Mouse (Mus musculus) forebrain, embryonic 16.5 days (tissue): Measurements from ENCODE around the gene Rbfox2. TPM values are rescaled to one million over a fixed set of nuclear protein-coding genes. Genes with fewer than 3 reads are reported as not detected.

Experiments used
- ATAC-seq: fragments of 200-750 bp; cut with Nextera tagmentation; 2 replicates; pipeline ENCODE4 v1.8.0; 2017; ENCODE audit warnings: mild to moderate bottlenecking, moderate library complexity
- H3K27ac ChIP-seq: fragments of 300-500 bp; sonication (generic); 2 replicates; pipeline ENCODE4 v1.5.1; 2014; ENCODE audit warnings: low read length, control low read depth
- H3K27me3 ChIP-seq: fragments of 300-500 bp; sonication (generic); replicated peaks from 2 replicates; pipeline ENCODE4 v1.6.1; 2014; ENCODE audit warnings: low read length; ENCODE audit not compliant: control insufficient read depth, insufficient read depth
- H3K36me3 ChIP-seq: fragments of 300-500 bp; sonication (generic); 2 replicates; pipeline ENCODE4 v1.6.1; 2014; ENCODE audit not compliant: control insufficient read depth, insufficient read depth
- H3K4me1 ChIP-seq: fragments of 300-500 bp; sonication (generic); replicated peaks from 2 replicates; pipeline ENCODE4 v1.6.1; 2014; ENCODE audit warnings: low read length; ENCODE audit not compliant: control insufficient read depth, insufficient read depth
- H3K4me2 ChIP-seq: fragments of 300-500 bp; sonication (generic); 2 replicates; pipeline ENCODE4 v1.6.1; 2014; ENCODE audit warnings: mild to moderate bottlenecking, low read length, control low read depth
- H3K4me3 ChIP-seq: fragments of 300-500 bp; sonication (generic); replicated peaks from 2 replicates; pipeline ENCODE4 v1.5.1; 2014; ENCODE audit warnings: mild to moderate bottlenecking, low read length, control low read depth
- H3K9ac ChIP-seq: fragments of 300-500 bp; sonication (generic); replicated peaks from 2 replicates; pipeline ENCODE4 v1.6.1; 2014; ENCODE audit warnings: low read depth, low read length, control low read depth
- H3K9me3 ChIP-seq: fragments of 300-500 bp; sonication (generic); 2 replicates; pipeline ENCODE4 v1.6.1; 2016; ENCODE audit warnings: low read length; ENCODE audit not compliant: control insufficient read depth
- WGBS: fragments of 180-500 bp; shearing (Covaris S2); extraction: QIAGEN DNeasy Blood & Tissue Kit; methylation state at CpG from one replicate; pipeline ENCODE4 v1.1.7; 2014; 5-methylcytosine and 5-hydroxymethylcytosine counted together
- polyA plus RNA-seq: library from polyadenylated mRNA; unstranded; fragments of >200 nt; fragmentation: Nextera tagmentation; extraction: Ambion mirVana; gene quantifications from 2 replicates; pipeline ENCODE4 v1.2.1, GENCODE M21; 2015

The Rbfox2 gene
- polyA plus RNA-seq, 1 experiment from 2014 or later, result 212 TPM

- no peaks in the 10 kb centered on the region for H3K27me3 ChIP-seq
- WGBS, result 96% methylated on average over 4 of the region's 4 CpGs
- no peak overlapping the region for H3K4me3 ChIP-seq
- no peak overlapping the region for H3K9ac ChIP-seq
- 0 out of 2 replicates have a peak, but pooled peaks cover 2% of the 10 kb centered on the region for H3K36me3 ChIP-seq
- no peaks in the 10 kb centered on the region for H3K9me3 ChIP-seq
- no peak overlapping the region for H3K27ac ChIP-seq
- H3K4me1 ChIP-seq, result 0 out of 2 replicates have a peak, but pooled peaks cover 3% of the 10 kb centered on the region
- no peak for ATAC-seq
- H3K4me2 ChIP-seq, result no peak overlapping the region
These were observed 182.3 kb downstream of the Rbfox2 start for GRCm38 (mm10) chr15:77124372-77125117.

GRCm38 (mm10) chr15:77122824-77123223 lies 184.0 kb downstream of the Rbfox2 start:
- H3K4me2 ChIP-seq, result no peak overlapping the region
- H3K27me3 ChIP-seq, result no peaks in the 10 kb centered on the region
- ATAC-seq, result no peak
- H3K27ac ChIP-seq, result no peak overlapping the region
- WGBS, result 89% methylated on average over 2 of the region's 2 CpGs
- no peaks in the 10 kb centered on the region for H3K36me3 ChIP-seq
- no peaks in the 10 kb centered on the region for H3K9me3 ChIP-seq
- 0 out of 2 replicates have a peak, but pooled peaks cover 3% of the 10 kb centered on the region for H3K4me1 ChIP-seq
- H3K4me3 ChIP-seq, result no peak overlapping the region
- H3K9ac ChIP-seq, result no peak overlapping the region

- Histone ChIP-seq H3K4me1 (0 out of 2 replicates have a peak, but pooled peaks cover under 1% of the 10 kb centered on the region), H3K36me3 (no peaks in the 10 kb centered on the region), H3K4me3 (no peak overlapping the region), H3K27ac (no peak overlapping the region), H3K4me2 (no peak overlapping the region), H3K9ac (no peak overlapping the region), H3K27me3 (no peaks in the 10 kb centered on the region), H3K9me3 (no peaks in the 10 kb centered on the region)
- WGBS, result 81% methylated on average over 6 of the region's 6 CpGs
- no peak for ATAC-seq
These were observed 184.6 kb downstream of the Rbfox2 start for GRCm38 (mm10) chr15:77122208-77122607.

- Histone ChIP-seq H3K9ac (no peak overlapping the region), H3K36me3 (peaks cover 7% of the 10 kb centered on the region; the same call in 1 of the 2 replicates), H3K27me3 (no peaks in the 10 kb centered on the region), H3K4me1 (no peaks in the 10 kb centered on the region), H3K4me2 (no peak overlapping the region), H3K9me3 (no peaks in the 10 kb centered on the region), H3K4me3 (no peak overlapping the region), H3K27ac (no peak overlapping the region)
- no peak for ATAC-seq
- 95% methylated on average over 7 of the region's 7 CpGs for WGBS
These were observed 187.1 kb downstream of the Rbfox2 start for GRCm38 (mm10) chr15:77119666-77120065.

- Histone ChIP-seq H3K9ac (no peak overlapping the region), H3K9me3 (no peaks in the 10 kb centered on the region), H3K4me2 (no peak overlapping the region), H3K4me1 (no peaks in the 10 kb centered on the region), H3K36me3 (peaks cover 7% of the 10 kb centered on the region; the same call in 1 of the 2 replicates), H3K27me3 (no peaks in the 10 kb centered on the region), H3K27ac (no peak overlapping the region), H3K4me3 (no peak overlapping the region)
- ATAC-seq, result no peak
- WGBS, result 57% methylated on average over 3 of the region's 3 CpGs
These were observed 189.6 kb downstream of the Rbfox2 start for GRCm38 (mm10) chr15:77117209-77117608.

GRCm38 (mm10) chr15:77116139-77116722 lies 190.6 kb downstream of the Rbfox2 start:
- H3K4me2 ChIP-seq, result no peak overlapping the region
- WGBS, result 89% methylated on average over 9 of the region's 9 CpGs
- peaks cover 7% of the 10 kb centered on the region; the same call in 1 of the 2 replicates for H3K36me3 ChIP-seq
- ATAC-seq, result no peak
- no peak overlapping the region for H3K27ac ChIP-seq
- H3K9me3 ChIP-seq, result no peaks in the 10 kb centered on the region
- no peak overlapping the region for H3K4me3 ChIP-seq
- H3K4me1 ChIP-seq, result no peaks in the 10 kb centered on the region
- no peak overlapping the region for H3K9ac ChIP-seq
- no peaks in the 10 kb centered on the region for H3K27me3 ChIP-seq

GRCm38 (mm10) chr15:77115456-77115855 lies 191.3 kb downstream of the Rbfox2 start:
- no peaks in the 10 kb centered on the region for H3K4me1 ChIP-seq
- H3K4me2 ChIP-seq, result no peak overlapping the region
- 78% methylated on average over 4 of the region's 4 CpGs for WGBS
- H3K9ac ChIP-seq, result no peak overlapping the region
- no peak overlapping the region for H3K27ac ChIP-seq
- H3K9me3 ChIP-seq, result no peaks in the 10 kb centered on the region
- no peak overlapping the region for H3K4me3 ChIP-seq
- H3K27me3 ChIP-seq, result no peaks in the 10 kb centered on the region
- ATAC-seq, result no peak
- H3K36me3 ChIP-seq, result peaks cover 7% of the 10 kb centered on the region; the same call in 1 of the 2 replicates

GRCm38 (mm10) chr15:77113591-77113990 lies 193.2 kb downstream of the Rbfox2 start:
- Histone ChIP-seq H3K4me1 (no peaks in the 10 kb centered on the region), H3K27me3 (no peaks in the 10 kb centered on the region), H3K27ac (no peak overlapping the region), H3K4me2 (no peak overlapping the region), H3K9ac (no peak overlapping the region), H3K36me3 (peaks cover 7% of the 10 kb centered on the region; the same call in 1 of the 2 replicates), H3K9me3 (no peaks in the 10 kb centered on the region), H3K4me3 (no peak overlapping the region)
- no peak for ATAC-seq
- WGBS, result 92% methylated on average over 9 of the region's 9 CpGs

- Histone ChIP-seq H3K36me3 (peaks cover 12% of the 10 kb centered on the region; the same call in 1 of the 2 replicates), H3K4me2 (no peak overlapping the region), H3K4me1 (no peaks in the 10 kb centered on the region), H3K9ac (no peak overlapping the region), H3K27me3 (no peaks in the 10 kb centered on the region), H3K27ac (no peak overlapping the region), H3K4me3 (no peak overlapping the region), H3K9me3 (no peaks in the 10 kb centered on the region)
- ATAC-seq, result no peak
- WGBS, result 88% methylated on average over 2 of the region's 2 CpGs
These were observed 194.4 kb downstream of the Rbfox2 start for GRCm38 (mm10) chr15:77112378-77112777.
